Mouse (Mus musculus): ENCODE data around the gene Ube4a.
A peak's percentile ranks its signal among the peaks of the same experiment; 100 is the strongest.

Ube4a gene

DNA sequence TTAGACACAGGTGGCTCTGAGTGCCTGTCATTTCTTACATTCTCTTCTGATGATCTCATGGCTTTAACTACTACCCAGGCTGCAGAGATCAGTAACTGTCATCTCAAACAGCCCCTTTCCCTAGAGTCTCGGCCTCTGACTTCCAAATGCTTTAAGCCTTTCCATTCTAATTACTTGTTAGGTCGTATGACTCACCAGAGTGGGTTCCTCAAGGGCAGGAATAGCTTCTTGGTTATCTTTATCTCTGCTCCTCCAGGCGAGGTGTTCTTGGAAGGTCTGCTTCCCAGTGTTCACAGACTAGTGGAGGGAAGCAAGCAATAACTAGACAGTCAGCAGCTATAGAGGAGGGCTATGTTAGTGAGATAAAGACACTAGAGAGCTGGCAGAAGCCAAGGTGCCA, 72.7 kb downstream of the Ube4a start:
- no peak for DNase-seq

DNA sequence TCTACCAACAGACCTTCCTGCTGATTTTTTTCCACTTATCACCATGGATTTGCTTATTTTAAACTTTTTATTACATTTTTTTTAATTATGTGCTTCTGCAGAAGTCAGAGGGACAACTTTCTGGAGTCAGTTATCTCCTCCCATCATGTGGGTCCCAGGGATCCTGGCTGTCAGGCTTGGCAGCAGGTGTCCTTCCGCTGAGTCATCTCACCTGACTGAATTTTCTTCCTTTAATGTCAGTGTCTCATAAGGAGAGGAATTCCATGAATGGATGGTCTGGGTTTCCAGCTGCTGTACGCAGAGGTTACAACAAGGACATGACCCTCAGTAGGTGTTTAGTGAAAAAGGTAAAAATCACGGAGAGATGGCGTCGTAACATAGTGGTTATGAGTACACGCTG, 74.2 kb downstream of the Ube4a start:
- no peak for DNase-seq

DNA sequence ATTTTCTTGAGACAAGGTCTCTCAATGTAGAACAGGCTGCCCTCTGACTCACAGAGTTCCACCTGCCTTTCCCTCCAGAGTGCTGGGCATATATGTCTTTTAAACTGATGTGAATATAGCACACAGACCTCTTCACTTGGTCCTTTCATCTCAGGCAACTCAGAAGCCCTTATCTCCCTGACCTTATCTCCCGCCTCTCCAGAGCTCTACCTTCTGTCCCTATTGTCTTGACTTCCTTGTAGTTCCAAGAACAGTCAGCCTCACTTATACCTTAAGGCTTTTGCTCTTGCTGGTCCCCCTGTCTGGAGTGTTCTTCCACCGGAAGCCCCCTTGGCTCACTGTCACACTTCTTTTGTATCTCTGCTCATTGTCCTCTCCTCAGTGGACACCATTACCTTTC, 75.3 kb downstream of the Ube4a start:
- no peak for DNase-seq

DNA sequence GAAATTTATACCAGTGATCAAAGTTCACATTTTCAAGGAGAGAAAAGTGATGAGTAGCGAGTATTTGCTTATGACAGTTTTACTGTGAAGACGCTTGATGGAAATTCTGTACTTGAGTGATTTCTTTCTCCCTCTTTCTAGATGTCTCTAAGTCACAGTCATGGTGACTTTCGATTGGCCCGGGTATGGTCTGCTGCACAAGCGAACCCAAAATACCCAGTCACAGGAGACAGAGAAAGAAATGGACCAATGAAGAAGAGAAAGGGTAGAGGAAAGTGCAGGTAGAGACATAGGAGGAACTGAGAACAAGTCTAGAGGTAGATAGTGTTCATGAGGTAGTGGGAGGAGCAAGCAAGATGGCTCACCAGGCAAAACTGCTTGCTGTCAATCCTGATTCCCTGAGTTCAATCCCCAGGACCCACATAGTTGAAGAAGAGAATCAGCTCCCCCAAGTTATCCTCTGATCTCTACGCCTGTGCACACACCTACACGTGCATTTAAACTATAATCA, 77.2 kb downstream of the Ube4a start:
- no peak for DNase-seq

DNA sequence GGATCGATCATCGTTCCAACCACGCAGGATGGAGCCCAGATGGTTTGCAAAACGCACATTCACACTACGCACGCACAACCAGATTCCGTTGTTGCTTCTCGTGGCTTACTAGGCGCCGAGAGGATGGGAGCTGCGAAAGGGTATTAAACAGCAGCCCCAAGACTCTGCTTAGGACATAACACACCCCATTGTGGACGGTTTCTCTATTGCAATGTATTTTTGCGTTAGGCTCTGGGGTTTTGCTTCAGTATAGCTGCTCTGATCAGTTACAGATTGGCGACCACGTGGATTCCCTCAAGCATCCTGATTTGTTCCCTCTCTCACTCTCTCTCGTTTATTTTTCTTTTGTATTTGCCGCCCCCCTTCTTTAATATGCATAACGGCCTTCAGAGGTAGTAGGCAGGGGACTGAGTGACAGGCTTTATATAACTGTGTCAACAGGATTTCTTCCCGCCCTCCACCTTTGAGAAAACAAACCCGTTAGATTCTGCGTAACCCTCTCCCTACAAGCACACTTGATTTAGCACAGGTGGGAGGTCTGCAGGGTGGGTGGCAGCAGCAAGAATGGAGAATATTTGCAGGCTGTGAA, 82.3 kb downstream of the Ube4a start:
- peak; percentile 58 to 59 for DNase-seq

DNA sequence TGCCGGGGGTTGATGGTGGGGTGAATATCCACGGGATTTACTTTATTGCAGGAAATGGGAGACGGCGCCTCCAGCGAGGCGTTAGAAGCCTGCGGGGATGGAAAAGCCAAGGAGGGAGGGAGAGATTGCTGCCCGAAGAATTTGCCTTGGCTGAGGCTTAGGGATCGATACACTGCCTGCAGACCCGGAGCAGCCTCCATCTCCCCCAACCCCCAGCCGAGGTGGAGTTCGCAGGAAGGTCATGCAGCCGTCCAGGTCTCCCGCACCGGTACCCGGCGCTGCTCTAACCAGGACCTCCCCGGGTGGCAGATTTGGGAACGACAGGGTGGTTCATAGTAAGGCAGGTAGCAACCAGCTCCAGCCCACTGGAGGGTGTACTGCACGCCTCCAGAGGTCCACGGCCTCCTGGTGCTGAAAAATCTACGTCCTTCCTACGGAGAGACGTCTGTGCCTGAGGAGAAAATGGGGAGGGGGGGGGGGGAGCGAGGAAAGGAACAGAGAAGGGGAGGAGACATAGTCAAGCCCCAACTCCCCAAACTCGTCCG, 82.9 kb downstream of the Ube4a start:
- peak; percentile 69 to 71 for DNase-seq

DNA sequence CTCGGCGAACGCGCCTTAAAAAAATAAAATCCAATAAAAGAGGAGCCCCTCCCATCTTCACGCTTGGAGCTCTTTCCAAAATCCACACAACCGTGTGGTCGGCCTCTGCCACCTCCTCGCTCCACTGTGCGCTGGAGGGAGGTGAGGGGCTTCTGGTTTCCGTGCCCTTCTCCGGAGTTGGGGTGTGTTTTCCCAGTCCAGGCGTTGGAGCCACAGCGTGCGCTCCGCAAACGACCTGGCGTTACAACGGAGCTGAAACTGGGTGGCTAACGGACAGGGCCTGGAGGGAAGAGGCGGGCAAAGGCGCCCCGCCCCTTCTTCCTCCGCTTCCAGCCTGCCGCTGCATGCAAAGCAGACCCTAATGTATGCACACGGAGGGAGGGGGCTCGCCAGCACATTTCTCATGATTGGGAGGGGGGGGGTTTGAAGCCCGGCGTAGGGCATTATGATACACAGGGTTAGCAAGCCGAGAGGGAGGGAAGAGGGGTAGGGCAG, 83.4 kb downstream of the Ube4a start:
- peak; percentile 83 to 87 for DNase-seq

DNA sequence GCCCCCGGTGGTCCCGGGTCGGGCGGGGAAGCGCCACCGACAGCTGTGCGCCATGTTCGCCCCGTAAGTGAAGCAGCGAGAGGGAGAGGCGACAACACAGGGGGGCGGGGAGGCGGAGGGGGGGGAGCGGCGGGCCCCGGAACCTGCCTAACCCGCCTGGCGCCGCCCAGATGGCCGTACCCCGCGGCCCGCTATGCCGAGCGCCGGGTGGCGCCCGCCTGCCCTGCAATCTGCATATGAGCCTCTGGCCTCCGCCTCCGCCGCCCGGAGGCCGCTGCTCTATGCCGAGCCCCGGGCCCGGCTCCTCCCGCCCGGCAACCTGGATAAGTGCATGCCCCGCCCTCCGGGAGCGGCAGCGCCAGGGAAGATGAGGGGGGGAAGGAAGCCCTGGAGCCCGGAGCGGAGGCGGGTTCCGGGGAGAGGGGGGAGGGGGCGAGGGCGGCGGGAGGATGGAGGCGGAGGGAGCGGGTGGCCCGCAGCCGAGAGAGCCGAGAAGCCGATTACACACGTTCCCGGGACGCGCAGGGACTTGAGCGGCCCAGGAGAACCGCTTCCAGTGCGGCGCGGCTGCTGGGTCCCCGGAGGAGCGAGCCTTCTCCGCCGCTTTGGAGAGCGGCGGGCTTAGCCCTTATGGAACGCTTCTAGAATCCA, 84.1 kb downstream of the Ube4a start, which contains the start of gene Kmt2a:
TSS of gene Kmt2a (minus strand) at position 76 of the 651 bp plus-strand sequence.
- DNase-seq: peak; percentile 100

DNA sequence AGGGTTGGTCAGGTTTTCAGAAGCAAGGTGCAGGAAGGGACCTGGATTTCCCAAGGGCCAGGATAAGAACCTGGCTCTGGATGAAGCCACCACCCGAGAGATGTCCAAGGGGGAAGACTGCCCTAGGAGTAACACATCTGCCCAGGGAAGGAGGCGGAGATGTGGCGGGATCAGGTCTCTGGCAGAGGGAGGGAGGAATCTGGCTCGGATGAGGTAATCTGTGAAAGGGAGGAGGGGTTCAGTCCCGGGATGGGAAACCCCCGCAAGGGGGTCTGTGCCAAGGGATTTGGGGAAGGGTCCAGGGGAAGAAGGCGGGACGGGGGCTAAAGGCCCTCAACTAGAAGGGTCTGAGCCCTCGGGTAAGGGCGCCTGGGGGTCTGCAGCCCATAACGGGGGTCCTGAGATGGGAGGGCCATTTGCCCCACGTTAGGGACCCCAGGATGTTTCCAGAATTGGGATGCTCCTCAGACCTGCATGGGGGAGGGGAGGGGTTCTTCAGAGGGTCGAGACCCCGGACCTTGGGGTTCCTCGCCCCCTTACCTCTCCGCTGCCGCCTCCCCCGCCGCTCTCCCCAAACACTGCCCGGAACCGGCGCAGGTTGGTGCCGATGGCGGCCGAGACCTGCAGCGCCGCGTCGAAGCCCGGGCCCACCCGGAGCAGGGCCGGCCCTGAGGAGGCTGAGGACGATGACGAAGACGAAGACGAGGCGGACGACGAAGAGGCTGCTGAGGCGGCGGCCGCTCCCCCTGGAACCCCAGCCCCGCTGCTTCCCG, 84.9 kb downstream of the Ube4a start:
- no peak for DNase-seq

DNA sequence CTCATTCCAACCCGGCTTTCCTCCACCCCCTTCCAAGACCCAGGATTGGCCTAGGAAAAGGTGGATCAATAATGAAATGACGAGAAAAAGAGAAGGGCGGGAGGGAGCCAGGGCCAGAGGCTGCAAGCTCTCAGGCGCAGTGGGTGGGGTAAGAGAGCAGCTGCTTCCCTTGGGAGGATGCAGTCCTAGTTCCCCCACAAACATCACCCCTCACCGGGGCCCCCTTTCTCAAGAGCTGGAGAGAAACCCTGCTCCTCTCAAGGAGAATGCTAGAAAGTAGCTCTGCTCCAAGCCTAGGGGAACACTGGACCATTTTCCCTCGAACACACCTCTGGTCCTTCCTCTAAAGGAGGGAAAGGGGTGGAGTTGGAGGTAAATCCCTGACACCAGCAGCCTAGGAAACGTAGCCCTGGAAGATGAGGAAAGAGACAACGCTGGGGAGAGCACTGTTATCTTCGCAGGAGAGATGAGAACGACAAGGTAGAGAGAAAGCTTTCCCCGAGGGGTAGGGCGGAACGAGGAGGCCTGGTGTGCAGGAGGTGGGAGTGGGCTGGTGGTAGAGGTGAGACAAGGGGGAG, 85.6 kb downstream of the Ube4a start:
- peak; percentile 35 to 40 for DNase-seq

DNA sequence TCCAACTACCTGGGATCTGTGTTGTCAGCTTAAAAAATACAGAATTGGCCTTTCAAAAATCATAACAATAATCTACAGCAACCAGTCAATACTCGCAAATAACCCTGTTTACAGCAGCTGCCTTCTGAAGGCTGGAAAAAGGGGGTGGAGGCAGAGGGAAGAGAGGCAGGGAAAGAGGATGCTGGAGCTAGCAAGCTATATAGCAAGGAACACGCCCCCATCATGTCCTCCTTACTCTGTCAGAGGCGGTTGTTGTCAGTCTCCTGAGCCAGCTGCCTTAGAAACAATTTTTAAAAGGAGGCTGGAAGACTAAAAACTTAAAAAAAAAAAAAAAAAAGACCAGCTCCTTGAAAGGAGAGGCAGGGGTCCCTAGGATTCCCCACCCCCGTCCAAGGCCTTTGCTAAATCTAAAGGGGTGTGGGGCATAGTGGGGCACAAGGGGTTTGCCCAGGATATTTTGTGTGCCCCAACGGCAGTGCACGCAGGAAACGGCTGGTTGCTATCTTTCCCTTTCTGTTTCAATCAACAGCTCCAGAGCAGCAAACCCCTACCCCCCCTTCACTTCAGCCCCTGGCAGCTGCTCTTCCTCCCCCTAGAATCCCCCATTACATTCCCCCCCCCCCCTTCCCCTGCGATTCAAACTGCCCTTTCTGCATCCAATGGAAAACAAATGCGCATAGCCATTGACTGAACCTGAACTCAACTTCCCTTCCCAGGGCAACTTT, 86.5 kb downstream of the Ube4a start:
- no peak for DNase-seq

DNA sequence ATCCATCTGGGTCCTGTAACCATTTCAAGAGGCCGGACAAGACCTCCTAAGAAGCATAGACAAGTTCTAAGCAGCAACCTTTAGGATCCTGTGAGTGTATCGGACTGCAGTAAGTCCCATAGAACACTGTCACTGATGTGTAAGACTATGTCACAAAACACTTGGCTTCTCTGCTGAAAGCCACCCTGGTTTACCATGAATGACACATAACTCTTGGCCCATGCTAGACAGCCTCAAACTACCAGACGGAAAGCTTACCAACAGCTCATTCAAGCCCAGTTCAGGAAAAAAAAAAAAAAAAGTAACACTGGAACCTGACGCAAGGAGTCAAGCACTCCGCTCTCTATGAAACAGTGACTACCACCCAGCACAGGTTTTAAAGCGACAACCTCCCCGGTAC, 87.7 kb downstream of the Ube4a start:
- no peak for DNase-seq

DNA sequence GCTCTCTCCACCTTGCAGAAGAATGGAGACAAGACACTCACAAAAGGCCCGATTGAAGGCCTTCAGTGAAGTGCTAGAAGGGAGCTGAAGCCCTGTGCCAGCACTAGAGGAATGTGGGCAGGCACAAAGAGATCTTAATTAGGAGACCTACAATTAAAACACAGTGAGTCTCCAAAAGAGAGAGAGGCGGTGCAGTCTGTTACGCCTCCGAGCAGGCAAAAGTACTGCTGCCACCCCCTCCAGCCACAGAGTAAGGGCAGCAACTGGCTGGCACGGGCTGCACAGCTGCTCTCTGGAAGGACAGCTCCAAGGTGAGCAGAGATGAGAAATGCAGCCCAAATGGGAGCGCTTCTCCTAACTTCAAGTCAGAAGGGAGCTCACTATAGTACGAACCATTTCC, 89.9 kb downstream of the Ube4a start:
- peak in 1 of 2 experiments; percentile 23 for DNase-seq

DNA sequence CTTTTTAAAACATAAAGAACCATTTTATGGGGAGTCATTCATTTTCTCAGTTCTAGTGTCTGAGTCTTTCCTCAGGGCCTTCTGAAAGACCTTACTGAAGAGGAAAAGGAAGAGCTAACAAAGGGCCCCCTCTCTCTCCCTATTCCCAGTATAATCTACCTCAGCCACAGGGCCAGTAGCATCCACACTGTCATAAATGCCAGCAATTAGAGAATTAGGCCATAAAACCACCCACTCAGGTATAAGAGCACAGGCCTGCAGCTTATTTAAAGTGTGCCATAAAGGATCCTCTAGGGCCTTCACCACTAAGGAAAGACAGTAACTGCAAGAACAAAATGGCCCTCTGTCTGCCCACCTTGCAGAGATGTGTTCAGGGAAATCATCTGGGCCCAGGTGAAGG, 91.2 kb downstream of the Ube4a start:
- DNase-seq: no peak

DNA sequence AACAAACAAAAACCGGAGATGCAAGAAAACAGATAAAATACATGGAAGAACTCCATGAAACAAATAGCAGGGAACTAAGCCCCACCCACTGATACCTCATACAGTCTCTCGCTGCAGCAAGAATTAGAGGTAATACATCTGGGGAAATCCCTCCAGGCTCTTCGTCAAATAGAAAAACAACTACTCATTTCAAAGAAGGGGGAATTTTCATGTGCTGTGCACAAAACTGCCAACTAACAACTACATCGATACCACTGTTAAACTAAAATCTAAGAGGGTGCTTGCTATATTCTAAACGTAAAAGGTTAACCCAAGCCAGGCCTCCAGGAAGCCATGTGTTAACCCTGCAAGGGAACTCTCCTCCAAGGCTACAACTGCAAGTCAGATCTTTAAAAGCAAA, 91.7 kb downstream of the Ube4a start:
- no peak for DNase-seq

Measured in cerebellum, postnatal 25 days (tissue).